Mouse (Mus musculus) midbrain, embryonic 16.5 days (tissue): ENCODE results near the gene Gm42420. TPM values are rescaled to one million over a fixed set of nuclear protein-coding genes. Genes with fewer than 3 reads are reported as not detected.

Experiments used
- ATAC-seq: fragments of 200-750 bp; cut with Nextera tagmentation; 2 replicates; pipeline ENCODE4 v1.8.0; 2017; ENCODE audit warnings: moderate TSS enrichment
- H3K27ac ChIP-seq: fragments of 300-500 bp; sonication (generic); 2 replicates; pipeline ENCODE4 v1.5.1; 2014; ENCODE audit warnings: mild to moderate bottlenecking, low read length, mixed read lengths
- H3K27me3 ChIP-seq: fragments of 300-500 bp; sonication (generic); 2 replicates; pipeline ENCODE4 v1.6.1; 2014; ENCODE audit warnings: low read depth, low read length, mixed read lengths; ENCODE audit not compliant: control insufficient read depth, insufficient read depth
- H3K36me3 ChIP-seq: fragments of 300-500 bp; sonication (generic); 2 replicates; pipeline ENCODE4 v1.6.1; 2014; ENCODE audit warnings: mild to moderate bottlenecking, low read length, moderate library complexity, mixed read lengths; ENCODE audit not compliant: control insufficient read depth, insufficient read depth
- H3K4me1 ChIP-seq: fragments of 300-500 bp; sonication (generic); 2 replicates; pipeline ENCODE4 v1.6.1; 2014; ENCODE audit warnings: mild to moderate bottlenecking, low read length, mixed read lengths; ENCODE audit not compliant: control insufficient read depth, insufficient read depth
- H3K4me2 ChIP-seq: fragments of 300-500 bp; sonication (generic); 2 replicates; pipeline ENCODE4 v1.6.1; 2014; ENCODE audit warnings: mild to moderate bottlenecking, low read length, mixed read lengths
- H3K4me3 ChIP-seq: fragments of 300-500 bp; sonication (generic); 2 replicates; pipeline ENCODE4 v1.5.1; 2014; ENCODE audit warnings: low read depth, mild to moderate bottlenecking, low read length, moderate library complexity, mixed read lengths
- H3K9ac ChIP-seq: fragments of 300-500 bp; sonication (generic); 2 replicates; pipeline ENCODE4 v1.6.1; 2014; ENCODE audit warnings: low read depth, low read length, mixed read lengths
- H3K9me3 ChIP-seq: fragments of 300-500 bp; sonication (generic); replicated peaks from 2 replicates; pipeline ENCODE4 v1.6.1; 2014; ENCODE audit warnings: mild to moderate bottlenecking, low read length, mixed read lengths; ENCODE audit not compliant: control insufficient read depth, poor library complexity, severe bottlenecking
- WGBS: fragments of 180-500 bp; shearing (Covaris S2); extraction: QIAGEN DNeasy Blood & Tissue Kit; methylation state at CpG from one replicate; pipeline ENCODE4 v1.1.7; 2014; 5-methylcytosine and 5-hydroxymethylcytosine counted together
- polyA plus RNA-seq: library from polyadenylated mRNA; unstranded; fragments of >200 nt; fragmentation: Nextera tagmentation; extraction: Ambion mirVana; gene quantifications from 2 replicates; pipeline ENCODE4 v1.2.1, GENCODE M21; 2015

Gene Gm42420
- polyA plus RNA-seq, 1 experiment from 2014 or later: 0.70 TPM

DNA sequence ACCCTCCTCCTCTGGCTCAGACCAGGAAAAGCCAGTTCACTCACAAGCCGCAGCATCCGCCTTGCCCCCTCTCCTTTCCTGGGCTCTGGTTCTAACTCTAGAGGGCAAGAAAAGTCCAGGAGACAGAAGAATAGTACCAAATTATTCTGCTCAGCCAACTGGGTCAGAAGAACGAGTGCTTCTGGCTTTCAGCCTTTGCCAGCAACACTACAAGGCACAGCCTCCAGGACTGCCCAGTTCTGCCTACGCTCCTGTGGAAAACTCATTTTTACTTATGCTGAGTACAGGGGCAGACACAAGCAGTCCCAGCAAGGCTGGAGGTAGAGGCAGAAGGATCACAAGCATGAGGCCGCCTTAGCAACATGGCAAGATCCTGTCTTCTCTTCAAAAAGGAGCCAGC lies 37.5 kb upstream of the Gm42420 start:
- no peak overlapping the region; the same call in 1 of the 2 replicates for H3K9ac ChIP-seq
- 76% methylated on average over 5 of the region's 5 CpGs for WGBS
- no peak overlapping the region for H3K4me3 ChIP-seq
- H3K9me3 ChIP-seq: no peaks in the 10 kb centered on the region
- no peak overlapping the region for H3K4me2 ChIP-seq
- H3K27ac ChIP-seq: no peak overlapping the region
- no peaks in the 10 kb centered on the region for H3K36me3 ChIP-seq
- no peak for ATAC-seq
- peaks cover 28% of the 10 kb centered on the region for H3K4me1 ChIP-seq
- no peaks in the 10 kb centered on the region for H3K27me3 ChIP-seq

GRCm38 (mm10) chr6:39551981-39552636 lies 33.4 kb upstream of the Gm42420 start:
- no peak for ATAC-seq
- Histone ChIP-seq H3K27ac (no peak overlapping the region), H3K36me3 (peaks cover 4% of the 10 kb centered on the region; the same call in 1 of the 2 replicates), H3K4me3 (no peak overlapping the region), H3K9ac (no peak overlapping the region), H3K27me3 (no peaks in the 10 kb centered on the region), H3K4me2 (no peak overlapping the region), H3K9me3 (no peaks in the 10 kb centered on the region), H3K4me1 (peaks cover 29% of the 10 kb centered on the region)
- WGBS: 60% methylated on average over 8 of the region's 8 CpGs

- Histone ChIP-seq H3K4me3 (peak overlapping the region; percentile 19), H3K9ac (peak overlapping the region; percentile 41; the same call in 1 of the 2 replicates), H3K27ac (0 out of 2 replicates have a peak overlapping the region, but pooled peaks have one; percentile 11)
Observed at GRCm38 (mm10) chr6:39554888-39555647, 30.5 kb upstream of the Gm42420 start.

DNA sequence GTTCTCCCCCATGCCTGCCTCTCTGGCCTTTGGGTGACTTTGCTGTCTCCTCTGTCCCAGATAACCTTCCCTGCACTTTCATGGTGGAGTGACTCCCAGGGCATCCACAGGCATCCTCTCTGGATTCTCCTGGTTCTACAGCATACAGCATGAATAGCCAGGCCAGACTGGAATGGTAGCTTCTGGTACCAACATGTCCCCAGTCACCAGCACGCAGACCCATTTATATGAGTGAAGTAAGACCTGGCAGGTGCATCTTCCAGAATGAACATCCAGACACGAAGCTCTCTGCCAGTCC lies 30.0 kb upstream of the Gm42420 start:
- no peak for ATAC-seq
- H3K36me3 ChIP-seq: peaks cover 4% of the 10 kb centered on the region; the same call in 1 of the 2 replicates
- no peaks in the 10 kb centered on the region for H3K27me3 ChIP-seq
- no peak overlapping the region for H3K27ac ChIP-seq
- H3K9me3 ChIP-seq: no peaks in the 10 kb centered on the region
- peak overlapping the region; percentile 19 for H3K4me3 ChIP-seq
- peak overlapping the region; percentile 68 for H3K4me2 ChIP-seq
- peaks cover 29% of the 10 kb centered on the region for H3K4me1 ChIP-seq
- H3K9ac ChIP-seq: peak overlapping the region; percentile 41; the same call in 1 of the 2 replicates
- 54% methylated on average over 2 of the region's 2 CpGs for WGBS

More at GRCm38 (mm10) chr6:39554888-39555647, 30.5 kb upstream of the Gm42420 start:
- 43% methylated on average over 12 of the region's 12 CpGs for WGBS
- ATAC-seq: no peak
- Histone ChIP-seq H3K4me1 (peaks cover 29% of the 10 kb centered on the region), H3K27me3 (no peaks in the 10 kb centered on the region), H3K36me3 (peaks cover 4% of the 10 kb centered on the region; the same call in 1 of the 2 replicates), H3K9me3 (no peaks in the 10 kb centered on the region), H3K4me2 (peak overlapping the region; percentile 68)

DNA sequence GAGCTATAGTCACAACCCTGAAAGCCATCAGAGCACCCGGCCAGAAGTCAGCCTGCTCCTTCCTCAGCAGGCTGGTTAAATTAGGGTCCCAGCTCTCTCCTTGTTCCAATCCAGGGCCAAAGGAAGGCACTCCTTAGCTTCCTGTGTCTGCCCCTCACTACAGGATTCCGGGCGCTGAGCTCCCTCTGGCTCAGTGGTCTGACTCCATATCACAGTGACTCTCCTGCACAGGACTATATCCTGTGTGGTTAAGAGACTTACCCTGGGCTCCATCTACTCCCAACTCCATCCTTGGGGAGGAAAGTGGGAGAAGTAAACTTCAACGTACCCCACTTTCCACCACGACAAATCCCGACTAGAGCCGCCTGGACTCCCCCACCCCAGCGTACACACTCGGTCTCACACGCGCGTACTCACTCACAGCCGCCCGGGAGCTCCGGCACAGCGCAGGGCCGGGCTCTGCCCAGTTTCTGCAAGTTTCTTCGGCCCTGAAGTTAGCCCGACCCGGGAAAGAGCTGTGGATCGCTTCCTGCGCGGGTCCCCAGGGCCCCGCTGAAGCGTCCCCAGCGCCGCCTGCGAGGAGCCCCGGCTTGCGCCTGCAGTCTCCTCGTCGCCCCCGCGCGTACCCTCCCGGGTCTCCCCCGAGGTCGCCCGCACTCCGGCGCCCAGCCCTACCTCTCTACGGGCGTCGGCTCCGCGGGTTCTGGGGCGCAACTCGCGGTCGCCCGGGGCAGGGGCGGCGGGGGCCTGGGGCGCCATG lies 28.5 kb upstream of the Gm42420 start:
- Histone ChIP-seq H3K27me3 (no peaks in the 10 kb centered on the region), H3K36me3 (peaks cover 4% of the 10 kb centered on the region; the same call in 1 of the 2 replicates), H3K4me1 (peaks cover 29% of the 10 kb centered on the region), H3K27ac (peak overlapping the region; percentile 92), H3K9ac (peak overlapping the region; percentile 82), H3K9me3 (no peaks in the 10 kb centered on the region), H3K4me3 (peak overlapping the region; percentile 63), H3K4me2 (peak overlapping the region; percentile 68)
- under 1% methylated on average over 51 of the region's 54 CpGs for WGBS
- ATAC-seq: peak; percentile 65

DNA sequence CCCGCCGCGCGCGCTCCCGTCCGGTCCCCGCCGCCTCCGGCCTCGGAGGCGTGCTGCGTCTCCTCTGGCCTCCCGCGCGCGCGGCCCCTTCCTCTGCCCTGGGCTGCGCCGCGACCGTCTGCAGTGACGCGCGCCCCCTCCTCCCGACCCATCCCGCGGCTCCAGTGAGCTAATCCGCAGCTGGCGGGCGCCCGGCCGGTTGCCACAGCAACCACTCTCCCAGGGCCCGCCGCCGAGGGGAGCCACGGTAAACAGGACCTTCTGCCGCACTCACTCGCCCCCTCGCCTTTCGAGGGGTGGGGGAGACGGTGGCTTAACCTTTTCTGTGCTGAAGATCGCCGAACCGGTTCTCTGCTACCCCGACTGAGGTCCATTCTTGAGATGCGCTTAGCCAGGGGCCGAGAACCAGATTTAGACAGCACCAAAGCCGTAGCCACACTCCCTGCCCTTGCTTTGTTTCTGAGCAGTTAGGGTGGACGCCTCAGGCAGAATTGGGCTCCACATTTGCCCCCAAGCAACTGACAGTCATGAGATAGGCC lies 27.8 kb upstream of the Gm42420 start, which contains the start of gene Dennd2a:
Gene Dennd2a (minus strand): TSS at position 145 of the 539 bp plus-strand sequence.
- peak within 1 kb of the TSS; percentile 68 for H3K4me2 ChIP-seq
- H3K4me3 ChIP-seq: peak within 1 kb of the TSS; percentile 63
- H3K27me3 ChIP-seq: no peaks in the 10 kb centered on the region
- under 1% methylated on average over 47 of the region's 50 CpGs for WGBS
- peak; percentile 94 for ATAC-seq
- peak within 1 kb of the TSS; percentile 92 for H3K27ac ChIP-seq
- H3K9me3 ChIP-seq: no peaks in the 10 kb centered on the region
- peak within 1 kb of the TSS; percentile 82 for H3K9ac ChIP-seq
- peaks cover 4% of the 10 kb centered on the region; the same call in 1 of the 2 replicates for H3K36me3 ChIP-seq
- peaks cover 31% of the 10 kb centered on the region for H3K4me1 ChIP-seq

DNA sequence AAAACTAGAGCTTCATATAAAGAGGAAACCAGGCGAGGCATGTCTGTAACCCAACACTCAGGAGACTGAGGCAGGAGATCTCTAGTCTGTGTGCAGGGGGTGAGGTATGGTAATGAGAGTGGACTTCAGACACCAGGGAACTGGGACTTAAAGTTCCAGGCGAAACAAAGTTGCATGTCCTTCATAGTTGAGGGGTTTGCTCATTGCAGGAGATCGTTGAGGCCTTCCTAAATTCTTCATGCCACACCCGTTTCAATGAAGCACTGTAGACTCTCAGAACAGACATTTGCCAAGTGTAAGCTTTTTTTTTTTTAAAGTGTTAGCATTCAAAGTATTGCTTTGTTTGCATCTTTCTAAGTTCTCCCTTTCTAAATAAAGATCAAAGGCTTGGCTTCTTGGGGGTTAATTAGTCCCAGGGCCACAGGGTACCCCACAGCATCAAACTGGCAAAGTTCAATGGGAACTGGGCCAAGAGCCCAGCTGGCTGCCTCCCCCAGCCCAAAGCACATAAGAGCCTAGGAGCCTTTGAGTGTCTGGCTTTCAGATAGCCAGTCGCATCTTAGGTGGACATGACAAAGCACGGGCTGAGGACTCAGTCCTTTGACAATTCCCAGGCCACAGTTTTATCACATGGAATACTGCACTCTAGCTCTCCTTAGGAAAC lies 26.1 kb upstream of the Gm42420 start:
- no peak overlapping the region for H3K27ac ChIP-seq
- no peak overlapping the region for H3K4me3 ChIP-seq
- no peaks in the 10 kb centered on the region for H3K27me3 ChIP-seq
- H3K36me3 ChIP-seq: no peaks in the 10 kb centered on the region
- 44% methylated on average over 6 of the region's 6 CpGs for WGBS
- no peak overlapping the region for H3K9ac ChIP-seq
- H3K4me1 ChIP-seq: peaks cover 31% of the 10 kb centered on the region
- ATAC-seq: no peak
- H3K4me2 ChIP-seq: no peak overlapping the region
- no peaks in the 10 kb centered on the region for H3K9me3 ChIP-seq
